Mouse (Mus musculus) gonadal fat pad, adult 2 months (tissue): ENCODE measurements around the gene P4ha2. TPM values are rescaled to one million over a fixed set of nuclear protein-coding genes. Genes with fewer than 3 reads are reported as not detected.

Experiments
- DNase-seq: peaks from one replicate; pipeline ENCODE4 v3.0.0-alpha.2; 2012; ENCODE audit warnings: low read depth
- polyA plus RNA-seq: library from polyadenylated mRNA; depleted of rRNA; stranded (reverse); fragments of >200 nt; gene quantifications from 2 replicates; pipeline ENCODE4 v1.2.3, GENCODE M21; 2012

Gene P4ha2
- polyA plus RNA-seq, 1 experiment, result 60.1 TPM

DNA sequence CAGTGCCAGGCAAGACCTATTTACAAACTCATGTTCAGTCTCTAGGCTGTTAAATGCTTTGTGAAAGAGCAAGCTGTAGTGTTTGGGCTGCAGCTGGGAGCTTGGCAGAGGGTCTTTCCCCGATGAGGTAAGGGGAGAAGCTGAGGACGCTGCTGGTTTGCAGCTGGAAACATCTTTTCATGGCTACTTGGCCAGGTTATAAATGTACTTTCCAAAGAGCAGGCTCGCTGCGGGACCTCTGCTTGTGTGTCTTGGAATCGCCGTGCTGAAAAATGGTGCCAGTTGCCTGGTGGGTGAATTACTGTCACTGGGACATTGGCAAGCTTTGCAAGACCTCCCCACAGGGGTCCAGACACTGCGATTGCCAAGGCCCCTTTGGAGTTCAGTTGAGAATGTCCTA, 7.3 kb downstream of the P4ha2 start:
- no peak for DNase-seq

GRCm38 (mm10) chr11:54108131-54108530, 8.2 kb downstream of the P4ha2 start:
- DNase-seq, result no peak

DNA sequence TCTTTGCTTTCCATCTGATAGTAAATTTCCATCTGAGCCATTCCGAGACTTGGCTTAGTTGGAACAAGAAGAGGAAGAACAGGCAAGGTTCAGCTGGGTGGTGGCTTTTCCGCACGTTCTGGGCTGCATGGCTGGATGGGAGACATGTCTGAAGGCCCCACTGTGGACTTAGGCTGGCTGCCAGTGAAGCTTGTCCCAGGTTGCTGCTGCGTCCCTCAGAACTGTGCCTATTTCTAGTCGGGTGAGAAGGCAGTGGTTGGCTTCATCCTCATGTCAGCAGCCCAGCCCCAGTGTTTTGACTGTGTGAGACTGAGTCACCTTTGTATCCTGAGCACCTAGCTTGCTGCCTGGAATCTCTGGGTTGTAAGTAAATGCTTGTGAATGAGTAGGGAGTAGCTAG, 9.0 kb downstream of the P4ha2 start:
- no peak for DNase-seq

- no peak for DNase-seq
These were observed 11.4 kb downstream of the P4ha2 start for GRCm38 (mm10) chr11:54111291-54111690.

GRCm38 (mm10) chr11:54111976-54112741, 12.3 kb downstream of the P4ha2 start:
- no peak for DNase-seq

- DNase-seq, result no peak
These were observed 13.0 kb downstream of the P4ha2 start for GRCm38 (mm10) chr11:54112920-54113319.

DNA sequence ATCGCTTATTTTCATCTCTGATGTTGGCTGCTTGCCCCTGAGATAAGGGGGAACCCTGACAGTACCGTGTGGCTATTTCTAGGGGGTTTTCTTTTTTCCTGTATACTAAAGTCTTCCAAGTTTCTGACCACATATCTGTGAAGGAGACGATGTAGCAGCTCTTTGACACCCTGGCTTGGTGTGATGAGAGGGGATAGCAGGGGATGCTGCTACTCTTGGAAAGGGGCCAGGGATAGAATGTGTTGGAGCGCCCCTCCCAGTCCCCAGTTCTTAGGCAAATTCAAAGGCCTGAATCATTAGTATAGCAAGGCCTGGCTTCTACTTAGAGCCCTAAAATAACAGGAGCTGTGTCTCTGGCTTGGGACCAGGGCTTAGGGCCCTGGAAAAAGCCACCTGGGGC, 13.5 kb downstream of the P4ha2 start:
- DNase-seq, result no peak

- no peak for DNase-seq
These were observed 14.9 kb downstream of the P4ha2 start for GRCm38 (mm10) chr11:54114746-54115145.

GRCm38 (mm10) chr11:54115301-54115700, 15.4 kb downstream of the P4ha2 start:
- no peak for DNase-seq

DNA sequence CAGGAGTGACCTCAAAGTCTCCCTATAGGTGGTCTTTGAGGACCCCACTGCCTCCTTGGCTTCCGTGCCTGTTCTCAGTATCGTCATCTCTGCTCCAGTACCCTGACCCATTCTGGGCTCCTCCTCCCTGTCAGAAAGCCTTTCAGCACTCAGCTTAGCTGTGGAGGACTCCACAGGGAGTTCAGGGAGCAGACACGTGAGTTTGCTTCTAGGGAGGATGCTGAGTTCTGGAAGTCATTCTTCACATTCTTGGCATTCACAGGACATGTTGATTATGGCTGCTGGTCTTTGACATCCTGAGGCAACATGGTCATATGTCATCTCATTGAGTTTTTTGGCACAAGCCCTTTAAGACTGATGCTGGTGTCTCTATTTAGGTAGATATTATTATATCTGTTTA, 16.0 kb downstream of the P4ha2 start:
- DNase-seq, result no peak

- no peak for DNase-seq
These were observed 16.5 kb downstream of the P4ha2 start for GRCm38 (mm10) chr11:54116406-54116805.

GRCm38 (mm10) chr11:54117096-54117495, 17.2 kb downstream of the P4ha2 start:
- DNase-seq, result no peak

GRCm38 (mm10) chr11:54119126-54119525, 19.2 kb downstream of the P4ha2 start:
- no peak for DNase-seq

- no peak for DNase-seq
These were observed 20.0 kb downstream of the P4ha2 start for GRCm38 (mm10) chr11:54119740-54120360.

DNA sequence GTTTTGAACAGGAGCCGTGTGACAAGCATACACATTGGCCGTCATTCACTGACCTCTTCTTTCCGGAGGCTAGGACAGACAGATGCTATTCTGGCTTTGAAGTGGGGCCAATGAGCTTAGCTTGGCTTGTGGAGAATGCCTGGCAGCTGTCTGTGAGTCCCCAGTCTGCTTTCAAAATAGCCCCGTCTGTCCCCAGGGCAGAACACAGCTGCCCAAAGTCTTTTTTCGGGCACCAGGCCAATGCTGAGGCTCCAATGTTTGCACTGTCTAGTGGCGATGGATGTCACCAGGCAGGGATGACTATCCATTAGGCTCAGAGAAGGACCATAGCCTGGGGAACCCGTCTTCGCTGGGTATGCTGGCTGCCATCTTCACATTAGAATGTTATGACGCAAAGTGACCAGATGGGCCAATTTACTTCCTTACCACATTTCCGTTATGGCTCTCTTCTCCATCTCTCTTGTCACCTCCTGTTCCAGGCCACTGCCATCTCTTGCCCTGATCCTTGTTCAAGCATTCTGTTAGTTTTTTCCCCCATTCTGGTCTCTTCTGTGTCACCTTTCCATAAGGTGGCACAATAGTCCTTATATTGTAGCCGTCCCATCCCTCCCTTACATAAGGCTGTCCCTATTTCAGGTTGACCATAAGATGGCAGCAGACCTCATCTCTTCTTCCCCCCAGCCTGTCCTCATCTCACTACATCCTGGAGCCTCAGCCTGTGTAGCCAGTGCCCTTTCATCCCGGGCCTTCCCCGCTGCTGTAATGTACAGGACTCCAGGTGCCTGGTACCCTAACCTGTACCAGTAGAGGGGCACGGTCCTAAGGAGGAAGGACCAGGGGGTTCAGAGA, 22.7 kb downstream of the P4ha2 start:
- DNase-seq, result peak; percentile 23

- DNase-seq, result no peak
These were observed 26.2 kb downstream of the P4ha2 start for GRCm38 (mm10) chr11:54125982-54126648.

- DNase-seq, result no peak
These were observed 26.9 kb downstream of the P4ha2 start for GRCm38 (mm10) chr11:54126654-54127374.

DNA sequence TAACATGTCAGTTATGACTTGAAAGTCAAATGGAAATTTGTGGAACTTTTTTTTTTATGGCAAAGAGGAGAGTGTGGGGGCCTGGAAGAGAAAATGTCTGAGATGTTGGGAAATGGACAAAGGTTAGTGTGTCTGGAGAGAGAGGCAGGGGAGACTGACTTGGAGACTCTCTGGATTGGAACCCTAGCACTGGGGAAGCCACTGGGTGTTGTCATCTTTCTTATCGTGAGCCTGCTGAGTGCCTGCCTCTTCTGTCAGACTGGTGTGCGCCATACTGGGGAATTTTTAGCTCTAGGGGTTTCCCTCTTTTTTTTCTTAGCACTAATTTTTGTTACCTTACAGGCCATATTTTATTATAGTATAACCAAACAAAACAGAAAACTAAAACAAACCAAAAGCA, 27.5 kb downstream of the P4ha2 start:
- no peak for DNase-seq

DNA sequence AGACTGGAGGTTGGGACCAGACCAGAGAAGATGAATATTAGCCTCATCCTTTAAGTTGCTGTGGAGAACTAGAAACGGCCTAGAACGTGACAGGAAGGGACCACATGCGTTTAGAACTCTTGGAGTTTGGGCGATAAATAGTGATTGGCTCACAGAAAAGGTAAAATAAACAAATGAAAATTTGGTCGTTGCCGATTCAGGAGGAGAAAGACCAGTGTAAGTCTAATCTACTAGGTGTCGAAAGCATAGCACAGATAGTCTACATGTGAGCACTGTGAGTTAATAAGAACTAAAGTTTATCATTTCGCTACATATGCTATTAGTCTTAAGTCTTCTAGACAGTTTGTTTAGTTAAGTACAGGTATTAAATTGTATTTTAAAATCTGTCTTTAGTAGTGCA, 30.1 kb downstream of the P4ha2 start:
- no peak for DNase-seq

DNA sequence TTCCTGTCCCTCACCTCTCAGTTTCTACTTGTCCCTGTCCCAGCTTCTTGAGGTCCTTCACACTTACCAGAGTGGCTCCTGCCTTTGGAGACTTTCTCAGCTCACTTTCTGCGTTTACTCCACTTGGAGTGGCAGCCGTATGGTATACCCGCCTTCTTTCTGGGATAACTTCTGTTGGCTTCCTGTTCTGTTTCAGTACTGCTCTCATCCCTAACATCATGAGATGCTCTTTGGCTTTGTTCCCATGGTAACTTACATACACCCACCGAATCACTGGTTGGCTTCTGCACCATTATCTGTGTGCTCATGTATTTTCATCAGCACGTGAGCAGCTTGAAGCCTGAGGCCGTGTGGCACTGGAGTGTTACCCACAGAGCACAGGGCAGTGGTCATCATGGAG, 30.8 kb downstream of the P4ha2 start:
- DNase-seq, result no peak

- no peak for DNase-seq
These were observed 32.4 kb downstream of the P4ha2 start for GRCm38 (mm10) chr11:54132290-54132689.
